Mouse (Mus musculus): ENCODE results near the gene Rapgef3. TPM values are rescaled to one million over a fixed set of nuclear protein-coding genes. Genes with fewer than 3 reads are reported as not detected.

The Rapgef3 gene
- total RNA-seq, 4 experiments from 2014 or later = 20.5 to 27.4 (median 23.8) TPM

DNA sequence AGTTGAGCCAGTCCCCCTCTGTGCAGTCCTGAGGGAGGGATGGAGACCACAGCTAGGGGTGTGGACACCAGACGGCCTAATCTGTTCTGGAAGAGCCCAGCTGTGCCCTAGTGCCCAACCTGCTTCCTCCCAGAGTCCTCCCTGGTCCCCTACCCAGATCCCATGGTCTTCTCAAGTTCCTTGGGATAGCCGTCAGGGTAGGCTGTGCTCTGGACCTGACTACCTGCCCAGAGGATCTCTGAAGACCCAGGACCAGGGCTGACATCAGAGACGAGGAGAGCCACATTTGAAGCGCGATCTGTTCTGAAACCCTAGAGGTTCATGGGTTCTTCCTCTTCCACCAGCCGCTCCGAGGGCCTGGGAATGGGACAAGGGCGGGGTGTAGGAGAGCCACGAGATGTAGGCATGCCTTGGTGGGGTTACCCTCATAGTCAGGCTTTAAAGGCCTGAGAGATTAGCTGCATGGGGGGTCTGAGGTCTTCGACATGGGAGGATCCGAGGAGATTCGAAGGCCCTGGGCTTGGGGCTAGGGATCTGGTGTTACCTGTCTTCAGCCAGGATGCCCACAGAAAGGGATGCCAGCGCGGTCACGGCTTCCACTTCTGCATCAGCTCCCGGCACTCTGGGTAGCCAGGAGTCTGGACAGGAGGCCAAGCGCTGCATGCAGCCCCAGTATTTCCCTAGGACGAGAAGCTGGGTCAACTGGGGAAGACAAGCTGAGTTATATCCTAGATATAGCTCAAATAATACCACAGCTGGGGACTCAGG is 25.8 kb upstream of the Rapgef3 start:
- DNase-seq (ENCODE audit: low spot score) = no peak

GRCm38 (mm10) chr15:97791126-97791700 is 23.4 kb upstream of the Rapgef3 start:
- DNase-seq (ENCODE audit: low spot score) = no peak

- DNase-seq (ENCODE audit: low spot score) = no peak
Measured at GRCm38 (mm10) chr15:97789761-97790505, 22.2 kb upstream of the Rapgef3 start.

DNA sequence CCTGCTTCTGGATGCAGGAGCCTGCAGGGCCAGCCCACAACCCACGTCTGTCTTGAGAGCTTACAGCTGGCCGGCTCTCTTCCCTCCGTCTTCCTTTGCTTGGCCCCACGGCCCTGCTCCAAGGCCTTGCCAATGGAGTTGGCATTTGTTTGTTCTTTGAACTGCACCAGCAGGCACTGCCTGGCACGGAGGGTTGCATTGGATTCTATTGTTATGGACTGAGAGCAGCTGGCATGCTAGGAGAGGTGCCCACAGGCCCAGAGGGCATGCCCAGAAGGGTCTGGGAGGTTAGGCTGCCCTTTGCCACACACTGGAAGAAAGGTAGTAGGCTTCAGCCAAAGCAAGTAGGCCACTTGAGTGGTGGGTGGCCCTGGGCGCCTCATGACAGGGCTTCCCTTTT is 21.0 kb upstream of the Rapgef3 start:
- no peak for DNase-seq (ENCODE audit: low spot score)

- no peak for DNase-seq (ENCODE audit: low spot score)
Measured at GRCm38 (mm10) chr15:97787799-97788667, 20.3 kb upstream of the Rapgef3 start.

DNA sequence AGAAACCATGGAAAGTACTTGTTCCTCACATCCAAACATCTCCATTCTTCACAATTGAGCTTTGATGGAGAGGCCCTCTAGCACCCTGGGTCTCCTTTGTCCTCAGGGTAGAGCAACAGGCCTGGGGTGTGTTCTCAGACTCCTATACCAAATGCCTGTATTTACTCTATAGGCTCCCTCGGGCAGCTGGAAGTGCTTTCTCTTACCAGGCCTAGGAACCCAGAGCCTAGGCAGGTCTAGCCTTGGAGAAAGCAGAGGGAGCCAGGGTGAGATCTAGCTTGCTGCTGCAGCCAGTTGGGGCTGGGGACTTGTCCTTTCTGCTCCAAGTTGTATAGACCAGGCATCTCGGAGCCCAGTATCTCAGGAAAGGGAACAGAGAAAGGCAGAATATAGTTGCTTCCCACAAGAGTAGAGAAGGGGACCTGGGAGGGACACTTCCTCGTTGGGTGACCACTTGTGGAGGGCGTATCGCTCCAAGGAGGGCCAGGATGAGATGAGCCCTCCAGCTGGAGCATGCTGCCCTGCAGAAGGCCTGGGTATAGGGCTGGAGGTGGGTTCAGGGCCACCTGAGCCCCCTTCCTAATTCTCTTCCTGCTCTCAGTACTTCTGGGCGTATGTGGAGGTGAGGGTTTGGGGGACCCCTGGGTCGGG is 19.5 kb upstream of the Rapgef3 start:
- no peak for DNase-seq (ENCODE audit: low spot score)

GRCm38 (mm10) chr15:97786412-97787112 is 18.8 kb upstream of the Rapgef3 start:
- no peak for DNase-seq (ENCODE audit: low spot score)

DNA sequence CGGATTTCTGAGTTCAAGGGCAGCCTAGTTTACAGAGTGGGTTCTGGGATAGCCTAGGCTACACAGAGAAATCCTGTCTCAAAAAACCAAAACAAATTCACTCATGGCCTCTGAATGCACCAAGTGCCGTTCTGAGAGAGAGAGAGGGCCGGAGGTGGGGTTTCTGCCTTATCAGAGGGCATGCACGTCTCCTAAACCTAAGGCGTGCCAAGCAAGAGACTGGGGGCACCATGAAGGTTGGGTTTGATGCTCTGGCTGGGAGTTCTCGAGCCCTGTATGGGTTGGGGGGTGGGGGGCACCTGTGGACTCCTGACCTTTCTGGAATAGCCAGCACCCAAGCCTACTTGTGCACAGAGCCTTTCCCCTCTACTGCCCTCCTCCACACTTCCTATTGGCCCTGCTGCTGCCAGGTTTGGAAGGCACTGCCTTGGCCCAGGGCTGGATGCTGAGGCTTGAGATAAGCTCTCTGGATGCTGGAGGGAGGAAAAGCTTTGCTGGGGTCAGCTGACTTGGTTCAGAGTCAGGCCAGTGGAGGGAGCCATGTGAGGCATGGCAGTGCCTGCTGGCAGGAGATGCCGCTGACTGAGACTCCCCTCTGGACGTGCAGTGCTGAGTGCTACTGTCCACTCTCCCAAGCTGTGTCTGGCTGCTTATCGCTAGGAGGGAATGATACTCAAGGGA is 18.1 kb upstream of the Rapgef3 start:
- no peak for DNase-seq (ENCODE audit: low spot score)

DNA sequence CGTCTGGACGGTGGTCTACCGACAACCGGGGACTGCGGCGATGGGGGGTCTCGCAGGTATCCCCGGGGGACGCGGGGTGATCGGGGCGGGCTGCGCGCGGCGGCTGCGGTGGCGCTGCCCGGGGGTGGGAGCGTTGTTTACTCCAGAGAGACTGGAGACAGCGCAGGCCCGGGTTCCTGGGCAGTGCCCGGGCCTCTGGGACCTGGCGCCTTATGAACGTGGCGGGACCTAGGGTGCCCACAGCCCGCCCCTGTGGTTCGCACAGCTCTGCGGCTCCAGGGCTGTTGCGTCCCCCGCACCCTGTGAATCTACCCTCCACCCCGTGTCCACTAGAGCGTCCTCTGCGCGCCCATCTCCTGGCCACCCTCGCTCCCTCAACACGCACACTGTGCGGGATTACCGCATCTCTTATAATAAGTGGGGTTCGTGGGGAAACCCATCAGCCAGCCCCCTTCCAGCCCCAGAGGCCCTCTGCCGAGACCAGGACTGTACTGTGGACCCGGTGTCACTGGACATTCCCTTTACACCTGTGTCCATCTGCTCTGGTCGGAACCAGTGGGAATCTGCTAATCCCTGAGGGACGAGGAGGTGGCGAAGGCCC is 16.9 kb upstream of the Rapgef3 start:
- no peak for DNase-seq (ENCODE audit: low spot score)

- DNase-seq (ENCODE audit: low spot score) = peak; percentile 81
Measured at GRCm38 (mm10) chr15:97784092-97784559, 16.4 kb upstream of the Rapgef3 start.

- peak; percentile 76 for DNase-seq (ENCODE audit: low spot score)
Measured at GRCm38 (mm10) chr15:97782749-97783105, 15.0 kb upstream of the Rapgef3 start.

DNA sequence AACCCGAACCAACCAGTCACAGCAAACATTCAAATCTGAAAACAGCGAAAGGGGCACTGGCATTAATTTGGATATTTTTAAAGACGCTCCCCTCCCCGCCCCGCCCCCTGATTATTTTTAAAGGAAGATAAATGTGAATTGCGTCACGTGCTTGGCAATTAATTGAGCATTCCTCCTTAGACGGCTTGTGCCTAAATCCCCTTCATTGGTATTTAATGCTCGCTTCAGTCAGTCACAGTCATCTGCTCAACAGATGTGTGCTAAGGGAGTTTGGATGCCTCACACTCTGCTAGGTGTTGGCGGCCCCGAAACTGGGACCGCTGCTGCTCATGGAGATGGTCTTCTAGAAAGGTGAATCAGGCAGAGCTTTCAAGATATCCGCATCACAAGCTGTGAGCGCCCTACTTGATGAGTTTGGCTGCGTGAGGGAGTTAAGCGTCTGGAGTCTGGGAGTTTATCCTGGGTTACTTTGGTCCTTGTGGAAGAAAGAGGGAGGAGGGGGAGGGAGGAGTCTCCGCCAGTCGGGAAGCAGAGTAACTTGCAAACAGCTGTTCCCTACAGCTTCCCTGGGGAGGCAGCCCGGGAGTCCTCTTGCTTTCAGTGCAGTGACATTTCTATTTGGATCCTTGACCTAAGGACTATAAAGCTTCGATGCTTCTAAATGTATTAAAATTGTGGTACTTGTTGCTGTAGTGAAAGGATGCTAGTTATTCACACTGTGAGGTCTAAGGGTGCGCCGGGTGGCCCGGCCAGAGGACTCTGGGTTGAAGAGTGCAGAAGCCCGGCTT is 14.4 kb upstream of the Rapgef3 start:
- DNase-seq (ENCODE audit: low spot score) = no peak

DNA sequence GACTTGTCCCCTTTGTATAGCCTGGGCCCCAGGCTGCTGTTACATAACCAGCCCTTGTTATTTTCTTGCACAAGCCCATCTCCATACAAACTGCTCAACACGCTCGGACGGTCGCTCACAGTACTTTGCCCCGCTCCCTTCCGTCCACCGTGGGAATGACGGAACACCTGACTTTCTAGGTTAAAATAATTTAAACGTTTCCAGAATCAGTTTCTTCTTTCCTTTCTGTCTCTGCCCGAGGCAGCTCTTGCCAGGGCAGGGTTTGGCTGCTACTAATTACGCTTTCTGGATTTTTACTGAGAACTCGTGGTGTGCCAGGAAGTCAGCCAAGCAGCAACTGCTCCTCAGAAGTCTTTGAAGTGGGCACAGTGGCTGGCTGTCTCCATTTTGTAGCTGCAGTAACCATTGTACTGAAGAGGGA is 12.8 kb upstream of the Rapgef3 start:
- no peak for DNase-seq (ENCODE audit: low spot score)

DNA sequence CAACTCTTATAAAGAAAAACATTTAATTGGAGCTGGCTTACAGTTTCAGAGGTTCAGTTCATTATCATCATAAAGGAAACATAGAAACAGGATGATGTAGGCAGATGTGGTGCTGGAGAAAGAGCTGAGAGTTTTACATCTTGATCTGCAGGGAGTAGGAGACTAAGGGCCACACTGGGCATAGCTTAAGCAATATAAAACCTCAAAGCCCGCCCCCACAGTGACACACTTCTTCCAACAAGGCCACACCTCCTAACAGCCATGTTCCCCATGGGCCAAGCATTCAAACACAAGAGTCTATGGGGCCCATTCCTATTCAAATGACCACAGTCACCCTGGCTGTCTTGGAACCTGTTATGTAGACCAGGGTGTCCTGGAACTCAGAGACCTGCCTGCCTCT is 11.8 kb upstream of the Rapgef3 start:
- no peak for DNase-seq (ENCODE audit: low spot score)

DNA sequence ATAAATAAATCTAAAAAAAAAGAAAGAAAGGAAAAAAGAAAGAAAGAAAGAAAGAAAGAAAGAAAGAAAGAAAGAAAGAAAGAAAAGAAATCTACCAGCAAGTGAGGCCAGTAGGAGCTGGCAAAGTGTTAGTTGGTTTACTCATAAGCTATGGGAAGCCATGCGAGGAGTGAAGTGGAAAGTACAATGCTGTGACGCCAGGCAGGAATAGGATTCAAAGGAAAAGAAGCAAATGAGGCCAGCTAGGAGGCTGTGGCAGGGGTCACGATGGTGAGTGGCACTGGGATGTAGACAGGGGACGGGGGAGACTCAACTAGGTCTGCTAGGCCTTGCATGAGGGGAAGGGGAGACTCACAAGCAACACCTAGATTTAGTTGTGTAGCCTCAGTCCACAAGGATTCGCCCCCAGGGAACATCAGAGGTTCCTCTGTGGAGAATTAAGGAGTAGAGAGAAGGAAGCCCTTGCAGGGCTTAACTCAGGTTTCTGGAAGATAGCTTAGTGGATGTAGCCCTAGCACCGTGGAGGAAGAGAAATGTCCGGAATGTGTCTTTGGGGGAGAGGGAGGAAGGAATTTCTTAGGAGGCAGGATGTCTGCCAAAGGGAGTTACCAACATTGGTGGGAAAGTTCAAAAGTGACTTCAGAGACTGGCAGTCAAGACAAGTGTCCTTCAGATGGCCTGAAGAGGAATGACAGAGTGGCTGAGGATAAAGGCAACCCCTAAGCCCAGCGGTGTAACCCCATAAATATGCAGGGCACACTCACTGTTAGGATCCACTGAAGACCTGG is 10.7 kb upstream of the Rapgef3 start, which contains the start of gene Slc48a1:
Gene Slc48a1, plus strand, starts transcription at position 210 of the 788 bp plus-strand sequence.
- no peak for DNase-seq (ENCODE audit: low spot score)

GRCm38 (mm10) chr15:97776919-97777318 is 9.1 kb upstream of the Rapgef3 start:
- DNase-seq (ENCODE audit: low spot score) = no peak

DNA sequence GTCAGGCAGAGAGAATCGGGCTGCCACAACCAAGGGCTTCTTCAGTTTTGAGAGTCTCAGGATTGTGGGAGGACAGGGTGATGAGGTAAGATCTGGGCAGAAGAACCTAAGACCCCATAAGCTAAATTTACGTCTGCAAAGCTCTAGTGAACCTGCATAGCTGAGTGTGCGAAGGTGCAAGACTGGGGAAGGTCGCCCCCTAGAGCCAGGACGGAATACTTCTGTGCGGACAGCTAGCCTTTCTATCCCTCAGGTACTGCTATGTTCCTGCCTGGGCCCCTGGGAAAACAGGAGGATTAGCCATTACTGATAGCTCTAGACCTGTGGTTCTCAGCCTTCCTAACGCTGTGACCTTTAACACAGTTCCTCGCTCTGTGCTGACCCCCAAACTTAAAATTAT is 8.7 kb upstream of the Rapgef3 start:
- peak; percentile 77 for DNase-seq (ENCODE audit: low spot score)

DNA sequence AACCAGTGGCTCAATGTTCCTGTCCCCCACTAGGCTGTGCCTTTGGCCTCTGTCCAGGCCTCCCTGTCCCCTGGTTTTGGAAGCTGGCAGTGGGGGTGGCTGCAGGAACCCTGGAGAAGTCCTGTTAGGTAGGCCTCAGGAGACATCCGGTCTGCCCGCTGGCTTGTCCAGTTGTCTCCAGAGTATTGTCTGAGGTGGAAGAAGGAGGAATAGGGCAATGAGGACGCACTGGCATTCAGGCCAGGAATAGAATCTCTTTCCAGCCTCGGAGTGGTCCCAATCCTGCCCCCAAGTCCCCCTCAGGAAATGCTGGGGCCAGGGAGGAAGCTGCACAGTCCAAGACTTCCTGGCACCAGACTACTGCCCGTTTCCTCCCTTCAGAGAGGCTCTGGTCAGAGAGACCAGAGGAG is 6.2 kb upstream of the Rapgef3 start:
- no peak for DNase-seq (ENCODE audit: low spot score)

Data from heart, adult 8-10 months (tissue).